Mouse (Mus musculus) heart, adult 9 months (tissue): ENCODE data around the gene Srgn.
"Not testable (repeated sequence)": the region's sequence is repeated elsewhere in the genome, so short reads cannot be mapped to it uniquely, and the experiment has no call there.

Experiments
- DNase-seq, 2 experiments: peaks; one replicate each; pipeline ENCODE4 v3.0.0; 2022; ENCODE audit warnings: low spot score in 2 of 2

Gene Srgn

GRCm38 (mm10) chr10:62485878-62486582 lies 41.2 kb downstream of the Srgn start:
- DNase-seq: peak in 1 of 2 experiments; percentile 57

GRCm38 (mm10) chr10:62481108-62481852 lies 46.0 kb downstream of the Srgn start:
- DNase-seq: no peak

- no peak for DNase-seq
These were observed 50.3 kb downstream of the Srgn start for GRCm38 (mm10) chr10:62476980-62477379.

GRCm38 (mm10) chr10:62474944-62475343 lies 52.3 kb downstream of the Srgn start:
- no peak for DNase-seq

GRCm38 (mm10) chr10:62471105-62471504 lies 56.1 kb downstream of the Srgn start:
- DNase-seq: no peak

- no peak for DNase-seq
These were observed 57.5 kb downstream of the Srgn start for GRCm38 (mm10) chr10:62469736-62470135.

GRCm38 (mm10) chr10:62461321-62461720 lies 65.9 kb downstream of the Srgn start:
- DNase-seq: no peak

GRCm38 (mm10) chr10:62452001-62452400 lies 75.2 kb downstream of the Srgn start:
- DNase-seq: not testable (repeated sequence)

GRCm38 (mm10) chr10:62450280-62450640 lies 77.0 kb downstream of the Srgn start:
- no peak for DNase-seq

- DNase-seq: peak; percentile 89 to 92
These were observed 77.6 kb downstream of the Srgn start, which contains the start of the genes 4930507D05Rik and Supv3l1 for GRCm38 (mm10) chr10:62449364-62450279. Gene 4930507D05Rik, plus strand, starts transcription at chr10:62449489. Gene Supv3l1, minus strand, starts transcription at chr10:62449738.
